Comparison of ENCODE assay signal across 11 mouse cellular contexts in genomic region chr11:90370367-90370766, GRCm38 (mm10). TPM values are rescaled to one million over a fixed set of nuclear protein-coding genes. Genes with fewer than 3 reads are reported as not detected.
A peak's percentile ranks its signal among the peaks of the same experiment; 100 is the strongest.
DNase-seq lines count a peak whose midpoint lies in the region; ATAC-seq and TF ChIP-seq lines count a peak whose summit lies in the region.
"Had no signal": no experiment of that assay in that cellular context is flagged by ENCODE, and none has a peak within 500 bp of the region (broad histone marks: within the 10 kb centered on the region; RNA-seq: fewer than 3 reads in every experiment).

No protein-coding gene starts in this region.

- H3K4me1 ChIP-seq in liver, embryonic 11.5 days (replicated peaks; ENCODE audit: control insufficient read depth, insufficient read depth, low read length): peaks cover 9% of the 10 kb centered on the region
- H3K4me1 ChIP-seq in liver, embryonic 12.5 days: peaks cover 22% of the 10 kb centered on the region
- peaks cover 10% of the 10 kb centered on the region; the same call in 1 of the 2 replicates for H3K4me1 ChIP-seq in limb, embryonic 11.5 days (ENCODE audit: control insufficient read depth, insufficient read depth, low read length)
- peaks cover 29% of the 10 kb centered on the region; the same call in 1 of the 2 replicates for H3K4me1 ChIP-seq in stomach, embryonic 14.5 days (ENCODE audit: control insufficient read depth, insufficient read depth, low read length)

- H3K27me3 ChIP-seq in liver, embryonic 11.5 days (replicated peaks; ENCODE audit: control insufficient read depth, insufficient read depth, low read length): no peaks in the 10 kb centered on the region
- peaks cover 6% of the 10 kb centered on the region; the same call in 1 of the 2 replicates for H3K27me3 ChIP-seq in liver, embryonic 12.5 days (replicated peaks)
- no peaks in the 10 kb centered on the region for H3K27me3 ChIP-seq in limb, embryonic 11.5 days (ENCODE audit: control insufficient read depth, insufficient read depth, low read length)
- no peaks in the 10 kb centered on the region for H3K27me3 ChIP-seq in stomach, embryonic 14.5 days (ENCODE audit: control insufficient read depth, insufficient read depth, low read length)

- H3K9me3 ChIP-seq in liver, embryonic 11.5 days (ENCODE audit: control insufficient read depth, low read length): no peaks in the 10 kb centered on the region
- no peaks in the 10 kb centered on the region for H3K9me3 ChIP-seq in liver, embryonic 12.5 days (replicated peaks)
- H3K9me3 ChIP-seq in limb, embryonic 11.5 days (ENCODE audit: control insufficient read depth, low read length): no peaks in the 10 kb centered on the region
- no peaks in the 10 kb centered on the region for H3K9me3 ChIP-seq in stomach, embryonic 14.5 days (ENCODE audit: control insufficient read depth, low read depth, low read length)

- no peak for ATAC-seq in liver, embryonic 11.5 days (replicated peaks; ENCODE audit: low FRiP score)
- ATAC-seq in liver, embryonic 12.5 days: no peak
- no peak for ATAC-seq in limb, embryonic 11.5 days (ENCODE audit: insufficient number of reproducible peaks, low FRiP score, low TSS enrichment, low read depth)
- ATAC-seq in stomach, embryonic 14.5 days (ENCODE audit: insufficient number of reproducible peaks, insufficient read depth, low FRiP score, low read depth): no peak

- H3K9ac ChIP-seq in liver, embryonic 11.5 days (ENCODE audit: low read depth, low read length): no peak overlapping the region
- H3K9ac ChIP-seq in liver, embryonic 12.5 days: no peak overlapping the region
- no peak overlapping the region for H3K9ac ChIP-seq in limb, embryonic 11.5 days (ENCODE audit: low read length)
- no peak overlapping the region for H3K9ac ChIP-seq in stomach, embryonic 14.5 days (replicated peaks; ENCODE audit: low read depth, low read length)

- DNase-seq in gastrocnemius, adult 2 months: no peak
- DNase-seq in gastrocnemius, postnatal 14 days: no peak
- no peak for DNase-seq in liver, embryonic 11.5 days (ENCODE audit: low spot score)
- no peak for DNase-seq in limb, embryonic 11.5 days (ENCODE audit: low spot score)
- no peak for DNase-seq in adrenal gland, adult 2 months
- no peak for DNase-seq in right cerebral cortex, postnatal 10 days (ENCODE audit: low spot score in 2 of 2)
- DNase-seq: thymus, postnatal 36 days had no signal

- intact Hi-C loops in gastrocnemius, adult 2 months (cut with DNase I): no loop called here
- intact Hi-C loops in gastrocnemius, postnatal 14 days (cut with DNase I; ENCODE audit: low total_unique reads): no loop called here

- H3K27ac ChIP-seq in gastrocnemius, adult 2 months: peak overlapping the region; percentile 86
- 0 out of 2 replicates have a peak overlapping the region, but pooled peaks have one; percentile 3 for H3K27ac ChIP-seq in liver, embryonic 11.5 days (ENCODE audit: low read depth, low read length)
- no peak overlapping the region; the same call in 1 of the 2 replicates for H3K27ac ChIP-seq in liver, embryonic 12.5 days
- no peak overlapping the region for H3K27ac ChIP-seq in limb, embryonic 11.5 days (replicated peaks; ENCODE audit: low read depth, low read length)
- H3K27ac ChIP-seq in stomach, embryonic 14.5 days (ENCODE audit: low read length): peak overlapping the region; percentile 90
- H3K27ac ChIP-seq: macrophage had no signal

- no peak overlapping the region for H3K4me3 ChIP-seq in gastrocnemius, adult 2 months
- no peak overlapping the region for H3K4me3 ChIP-seq in liver, embryonic 11.5 days (ENCODE audit: low read depth, low read length)
- H3K4me3 ChIP-seq in liver, embryonic 12.5 days: no peak overlapping the region
- no peak overlapping the region for H3K4me3 ChIP-seq in limb, embryonic 11.5 days (ENCODE audit: low read depth, low read length)
- H3K4me3 ChIP-seq in stomach, embryonic 14.5 days (ENCODE audit: low read depth, low read length): no peak overlapping the region
- H3K4me3 ChIP-seq: erythroblast, embryonic 14.5 days had no signal

- TF ChIP-seq CTCF in gastrocnemius, adult 2 months (IDR thresholded peaks at IDR 0.05): no peak

- 45% methylated on average over 11 of the region's 11 CpGs for WGBS in liver, embryonic 11.5 days
- WGBS in liver, embryonic 12.5 days (ENCODE audit: insufficient replicate concordance): 44% methylated on average over 11 of the region's 11 CpGs
- 47% methylated on average over 11 of the region's 11 CpGs for WGBS in limb, embryonic 11.5 days
- WGBS in stomach, embryonic 14.5 days: 56% methylated on average over 11 of the region's 11 CpGs

- no peaks in the 10 kb centered on the region for H3K36me3 ChIP-seq in liver, embryonic 11.5 days (ENCODE audit: control insufficient read depth, insufficient read depth, low read length)
- no peaks in the 10 kb centered on the region for H3K36me3 ChIP-seq in liver, embryonic 12.5 days
- no peaks in the 10 kb centered on the region for H3K36me3 ChIP-seq in limb, embryonic 11.5 days (ENCODE audit: control insufficient read depth, insufficient read depth, low read length)
- H3K36me3 ChIP-seq in stomach, embryonic 14.5 days (ENCODE audit: control insufficient read depth, insufficient read depth, low read length): no peaks in the 10 kb centered on the region

- H3K4me2 ChIP-seq in liver, embryonic 11.5 days: no peak overlapping the region
- H3K4me2 ChIP-seq in liver, embryonic 12.5 days: no peak overlapping the region
- peak overlapping the region; percentile 16 for H3K4me2 ChIP-seq in limb, embryonic 11.5 days (ENCODE audit: low read depth, severe bottlenecking)
- no peak overlapping the region for H3K4me2 ChIP-seq in stomach, embryonic 14.5 days (replicated peaks; ENCODE audit: low read depth, low read length)

RNA-seq across cellular contexts. Expression of gene Hlf, which starts 20.3 kb away (rescaled TPM):
- total RNA-seq in gastrocnemius, adult 2 months (2021): 1 to 10 TPM; 3.7 to 8.3 TPM
- total RNA-seq in gastrocnemius, postnatal 14 days (2021): 1 to 10 TPM; 3.7 to 3.9 TPM
- 6.6 and 6.9 TPM in 2 replicates for polyA plus RNA-seq in liver, embryonic 11.5 days (2014; fragmentation: Nextera tagmentation; extraction: Ambion mirVana)
- polyA plus RNA-seq in liver, embryonic 12.5 days (2016; fragmentation: Nextera tagmentation; extraction: Ambion mirVana): 5.0 and 7.0 TPM in 2 replicates
- 0.26 and 0.31 TPM in 2 replicates for polyA plus RNA-seq in limb, embryonic 11.5 days (2014; fragmentation: Nextera tagmentation; extraction: Ambion mirVana)
- 1.2 and 1.7 TPM in 2 replicates for polyA plus RNA-seq in stomach, embryonic 14.5 days (2014; fragmentation: Nextera tagmentation; extraction: Ambion mirVana)
- total RNA-seq in adrenal gland, adult 2 months (2021): 10 to 100 TPM in 1 of 2 experiments, 1 to 10 TPM in 1; 9.0 to 16.4 TPM
- polyA plus RNA-seq in adrenal gland, adult 2 months (2012; rRNA removed): 16.8 and 18.0 TPM in 2 replicates

Comparison
In these comparisons a context has a peak if more than half of its experiments do, and no peak if none do; other contexts are left out.
1. H3K27ac ChIP-seq: peak in gastrocnemius, adult 2 months (single experiment), liver, embryonic 11.5 days (single experiment) and stomach, embryonic 14.5 days (single experiment); none in liver, embryonic 12.5 days (single experiment) and limb, embryonic 11.5 days (single experiment).